Mouse (Mus musculus) kidney, embryonic 16.5 days (tissue): Measurements from ENCODE around the gene Gm13693. TPM values are rescaled to one million over a fixed set of nuclear protein-coding genes. Genes with fewer than 3 reads are reported as not detected.
"Not testable (repeated sequence)": the region's sequence is repeated elsewhere in the genome, so short reads cannot be mapped to it uniquely, and the experiment has no call there.

Source experiments
- ATAC-seq: fragments of 200-750 bp; cut with Nextera tagmentation; 2 replicates; pipeline ENCODE4 v1.8.0; 2017; ENCODE audit warnings: moderate TSS enrichment; ENCODE audit not compliant: low FRiP score, low TSS enrichment
- H3K27ac ChIP-seq: fragments of 300-500 bp; sonication (generic); 2 replicates; pipeline ENCODE4 v1.5.1; 2014; ENCODE audit warnings: low read length
- H3K27me3 ChIP-seq: fragments of 300-500 bp; sonication (generic); 2 replicates; pipeline ENCODE4 v1.6.1; 2014; ENCODE audit warnings: low read length, control low read depth, mixed read lengths; ENCODE audit not compliant: insufficient read depth
- H3K36me3 ChIP-seq: fragments of 300-500 bp; sonication (generic); 2 replicates; pipeline ENCODE4 v1.6.1; 2014; ENCODE audit warnings: low read length, control low read depth, mixed read lengths; ENCODE audit not compliant: insufficient read depth
- H3K4me1 ChIP-seq: fragments of 300-500 bp; sonication (generic); 2 replicates; pipeline ENCODE4 v1.6.1; 2014; ENCODE audit warnings: low read length, control low read depth, mixed read lengths; ENCODE audit not compliant: insufficient read depth
- H3K4me2 ChIP-seq: fragments of 300-500 bp; sonication (generic); replicated peaks from 2 replicates; pipeline ENCODE4 v1.6.1; 2014; ENCODE audit warnings: low read depth, low read length
- H3K4me3 ChIP-seq: fragments of 300-500 bp; sonication (generic); 2 replicates; pipeline ENCODE4 v1.5.1; 2014; ENCODE audit warnings: mild to moderate bottlenecking, low read length
- H3K9ac ChIP-seq: fragments of 300-500 bp; sonication (generic); replicated peaks from 2 replicates; pipeline ENCODE4 v1.6.1; 2014; ENCODE audit warnings: low read length
- H3K9me3 ChIP-seq: fragments of 300-500 bp; sonication (generic); 2 replicates; pipeline ENCODE4 v1.6.1; 2016; ENCODE audit warnings: low read length, control low read depth
- WGBS: fragments of 180-500 bp; shearing (Covaris S2); extraction: QIAGEN DNeasy Blood & Tissue Kit; methylation state at CpG from one replicate; pipeline ENCODE4 v1.1.7; 2014; 5-methylcytosine and 5-hydroxymethylcytosine counted together
- polyA plus RNA-seq: library from polyadenylated mRNA; unstranded; fragments of >200 nt; fragmentation: Nextera tagmentation; extraction: Ambion mirVana; gene quantifications from 2 replicates; pipeline ENCODE4 v1.2.1, GENCODE M21; 2015

Gm13693 gene
- polyA plus RNA-seq, result not detected in 2 replicates

- not testable (repeated sequence) for H3K27me3 ChIP-seq, H3K4me2 ChIP-seq, H3K9me3 ChIP-seq, H3K9ac ChIP-seq, H3K27ac ChIP-seq, H3K36me3 ChIP-seq, ATAC-seq, H3K4me1 ChIP-seq, H3K4me3 ChIP-seq
- no CpG with 5 or more reads among the region's 6 CpGs for WGBS
These were observed at the start of gene Gm13693 for GRCm38 (mm10) chr2:83961203-83961602. Gene Gm13693 (plus strand): TSS chr2:83961503.

DNA sequence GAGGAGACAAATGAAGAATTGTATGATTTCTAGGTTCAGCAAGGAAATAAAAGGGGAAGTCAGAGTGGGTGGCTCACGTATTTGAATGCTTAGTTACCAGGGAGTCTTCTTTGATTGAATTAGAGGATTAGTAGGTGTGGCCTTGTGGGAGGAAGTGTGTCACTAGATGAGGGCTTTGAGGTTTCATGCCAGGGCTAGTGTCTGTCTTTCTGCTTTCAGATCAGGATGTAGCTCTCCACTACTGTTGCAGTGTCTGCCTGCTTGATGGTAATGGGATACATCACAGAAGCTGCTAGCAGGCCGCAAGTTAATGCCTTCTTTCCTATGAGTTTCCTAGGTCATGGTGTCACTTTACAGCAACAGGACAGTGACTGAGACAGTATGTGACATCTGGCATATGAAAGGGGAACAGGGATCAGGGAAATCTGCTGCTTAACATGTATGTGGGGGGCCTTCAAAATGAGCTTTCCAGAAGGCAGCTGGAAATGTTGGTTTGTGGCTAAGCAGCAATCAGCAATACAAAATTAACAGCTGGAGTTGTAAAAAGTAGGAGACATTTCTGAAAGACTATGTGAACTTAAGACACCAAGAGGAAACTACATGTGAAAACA, 31.7 kb upstream of the Gm13693 start:
- H3K36me3 ChIP-seq, result no peaks in the 10 kb centered on the region
- H3K9me3 ChIP-seq, result no peaks in the 10 kb centered on the region
- WGBS, result 20% methylated on average over 2 of the region's 2 CpGs
- no peaks in the 10 kb centered on the region for H3K27me3 ChIP-seq
- H3K4me3 ChIP-seq, result no peak overlapping the region
- H3K9ac ChIP-seq, result no peak overlapping the region
- no peaks in the 10 kb centered on the region for H3K4me1 ChIP-seq
- H3K27ac ChIP-seq, result no peak overlapping the region
- H3K4me2 ChIP-seq, result no peak overlapping the region
- no peak for ATAC-seq

DNA sequence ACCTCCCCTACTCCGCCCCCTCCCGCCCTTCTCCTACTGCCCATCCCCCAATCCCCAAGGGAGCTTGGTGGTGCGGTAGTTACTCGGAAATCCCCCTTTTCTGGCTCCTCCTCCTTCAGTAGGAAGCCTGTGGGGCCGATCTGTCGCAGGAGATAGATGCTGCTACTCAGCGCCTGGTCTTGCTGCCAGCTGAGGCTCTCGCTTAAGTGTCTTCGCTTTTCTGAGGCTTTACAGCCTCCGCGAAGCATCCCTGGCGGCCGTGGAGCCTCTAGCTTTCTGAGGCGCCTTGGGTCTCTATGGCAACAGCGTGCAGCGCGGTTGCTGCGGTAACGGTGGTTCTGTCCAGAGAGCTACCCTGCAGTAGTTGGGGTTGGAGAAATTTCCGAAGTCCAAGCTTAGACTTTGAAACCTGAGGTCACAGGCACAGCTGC, 20.4 kb upstream of the Gm13693 start, which contains the start of gene Zswim2:
TSS of gene Zswim2 (minus strand) at position 298 of the 431 bp plus-strand sequence.
- H3K36me3 ChIP-seq, result no peaks in the 10 kb centered on the region
- no peaks in the 10 kb centered on the region for H3K9me3 ChIP-seq
- H3K9ac ChIP-seq, result no peak within 1 kb of the TSS
- peak; percentile 83; the same call in 1 of the 2 replicates for ATAC-seq
- no peaks in the 10 kb centered on the region for H3K4me1 ChIP-seq
- peak within 1 kb of the TSS; percentile 51 for H3K4me2 ChIP-seq
- under 1% methylated on average over 20 of the region's 20 CpGs for WGBS
- peak within 1 kb of the TSS; percentile 26 for H3K4me3 ChIP-seq
- H3K27me3 ChIP-seq, result no peaks in the 10 kb centered on the region
- H3K27ac ChIP-seq, result no peak within 1 kb of the TSS

GRCm38 (mm10) chr2:83941378-83941777, 19.9 kb upstream of the Gm13693 start:
- Histone ChIP-seq H3K4me2 (peak overlapping the region; percentile 51), H3K27ac (no peak overlapping the region), H3K4me3 (peak overlapping the region; percentile 26; the same call in 1 of the 2 replicates), H3K4me1 (no peaks in the 10 kb centered on the region), H3K27me3 (no peaks in the 10 kb centered on the region), H3K36me3 (no peaks in the 10 kb centered on the region), H3K9ac (no peak overlapping the region), H3K9me3 (no peaks in the 10 kb centered on the region)
- ATAC-seq, result no peak
- 36% methylated on average over 3 of the region's 3 CpGs for WGBS

GRCm38 (mm10) chr2:83941792-83942191, 19.5 kb upstream of the Gm13693 start:
- no peak overlapping the region for H3K9ac ChIP-seq
- WGBS, result 70% methylated on average over 4 of the region's 4 CpGs
- H3K4me1 ChIP-seq, result no peaks in the 10 kb centered on the region
- no peak overlapping the region for H3K4me3 ChIP-seq
- no peaks in the 10 kb centered on the region for H3K9me3 ChIP-seq
- H3K27ac ChIP-seq, result no peak overlapping the region
- H3K27me3 ChIP-seq, result no peaks in the 10 kb centered on the region
- no peaks in the 10 kb centered on the region for H3K36me3 ChIP-seq
- ATAC-seq, result no peak
- no peak overlapping the region for H3K4me2 ChIP-seq

DNA sequence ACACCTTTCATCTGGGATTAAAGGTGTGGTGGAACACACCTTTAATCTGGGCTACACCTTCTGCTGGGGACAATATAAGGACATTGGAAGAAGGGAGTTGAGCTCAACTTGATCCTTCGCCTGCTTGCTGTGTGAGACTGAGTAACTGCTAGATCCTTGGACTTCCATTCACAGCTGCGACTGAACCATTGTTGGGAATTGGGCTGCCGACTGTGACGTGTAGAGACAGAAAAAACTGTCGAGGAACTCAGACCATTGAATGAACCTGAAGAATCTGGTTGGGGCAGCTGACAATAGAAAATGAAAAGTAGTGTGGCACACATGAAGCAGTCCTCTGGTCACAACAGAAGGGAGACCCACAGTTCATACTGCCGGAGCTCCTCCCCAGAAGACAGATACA, 5.9 kb upstream of the Gm13693 start, which contains the start of gene Gm13698:
TSS of gene Gm13698 (plus strand) at position 301 of the 400 bp plus-strand sequence.
- not testable (repeated sequence) for H3K4me1 ChIP-seq, H3K27ac ChIP-seq, H3K36me3 ChIP-seq, H3K9me3 ChIP-seq, H3K4me2 ChIP-seq, ATAC-seq, H3K27me3 ChIP-seq, H3K9ac ChIP-seq, H3K4me3 ChIP-seq
- WGBS, result no CpG with 5 or more reads among the region's 6 CpGs

DNA sequence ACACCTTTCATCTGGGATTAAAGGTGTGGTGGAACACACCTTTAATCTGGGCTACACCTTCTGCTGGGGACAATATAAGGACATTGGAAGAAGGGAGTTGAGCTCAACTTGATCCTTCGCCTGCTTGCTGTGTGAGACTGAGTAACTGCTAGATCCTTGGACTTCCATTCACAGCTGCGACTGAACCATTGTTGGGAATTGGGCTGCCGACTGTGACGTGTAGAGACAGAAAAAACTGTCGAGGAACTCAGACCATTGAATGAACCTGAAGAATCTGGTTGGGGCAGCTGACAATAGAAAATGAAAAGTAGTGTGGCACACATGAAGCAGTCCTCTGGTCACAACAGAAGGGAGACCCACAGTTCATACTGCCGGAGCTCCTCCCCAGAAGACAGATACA, 5.7 kb downstream of the Gm13693 start, which contains the start of gene Gm13695:
TSS of gene Gm13695 (plus strand) at position 301 of the 400 bp plus-strand sequence.
- H3K4me1 ChIP-seq, H3K27me3 ChIP-seq, H3K9ac ChIP-seq, ATAC-seq, H3K27ac ChIP-seq, H3K4me3 ChIP-seq, H3K9me3 ChIP-seq, H3K36me3 ChIP-seq, H3K4me2 ChIP-seq: not testable (repeated sequence)
- no CpG with 5 or more reads among the region's 6 CpGs for WGBS

DNA sequence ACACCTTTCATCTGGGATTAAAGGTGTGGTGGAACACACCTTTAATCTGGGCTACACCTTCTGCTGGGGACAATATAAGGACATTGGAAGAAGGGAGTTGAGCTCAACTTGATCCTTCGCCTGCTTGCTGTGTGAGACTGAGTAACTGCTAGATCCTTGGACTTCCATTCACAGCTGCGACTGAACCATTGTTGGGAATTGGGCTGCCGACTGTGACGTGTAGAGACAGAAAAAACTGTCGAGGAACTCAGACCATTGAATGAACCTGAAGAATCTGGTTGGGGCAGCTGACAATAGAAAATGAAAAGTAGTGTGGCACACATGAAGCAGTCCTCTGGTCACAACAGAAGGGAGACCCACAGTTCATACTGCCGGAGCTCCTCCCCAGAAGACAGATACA, 11.5 kb downstream of the Gm13693 start, which contains the start of gene Gm13696:
TSS of gene Gm13696 (plus strand) at position 301 of the 400 bp plus-strand sequence.
- not testable (repeated sequence) for H3K9me3 ChIP-seq, H3K4me3 ChIP-seq, H3K36me3 ChIP-seq, H3K4me1 ChIP-seq, H3K9ac ChIP-seq, H3K4me2 ChIP-seq, ATAC-seq, H3K27ac ChIP-seq, H3K27me3 ChIP-seq
- WGBS, result no CpG with 5 or more reads among the region's 6 CpGs

GRCm38 (mm10) chr2:83978633-83979032, 17.3 kb downstream of the Gm13693 start, which contains the start of gene Gm13694:
Gene Gm13694 (plus strand): TSS chr2:83978933.
- H3K4me1 ChIP-seq, H3K4me3 ChIP-seq, H3K4me2 ChIP-seq, H3K27me3 ChIP-seq, H3K9ac ChIP-seq, H3K27ac ChIP-seq, H3K36me3 ChIP-seq, H3K9me3 ChIP-seq, ATAC-seq: not testable (repeated sequence)
- no CpG with 5 or more reads among the region's 6 CpGs for WGBS

- no CpG with 5 or more reads among the region's 6 CpGs for WGBS
- H3K9ac ChIP-seq, ATAC-seq, H3K4me2 ChIP-seq, H3K4me3 ChIP-seq, H3K27ac ChIP-seq, H3K27me3 ChIP-seq, H3K9me3 ChIP-seq, H3K4me1 ChIP-seq, H3K36me3 ChIP-seq: not testable (repeated sequence)
These were observed 23.1 kb downstream of the Gm13693 start, which contains the start of gene Gm13697 for GRCm38 (mm10) chr2:83984443-83984842. Gene Gm13697 (plus strand): TSS chr2:83984743.
